Mouse (Mus musculus): Measurements from ENCODE around the gene Gm5426. TPM values are rescaled to one million over a fixed set of nuclear protein-coding genes. Genes with fewer than 3 reads are reported as not detected.
"Not testable (repeated sequence)": the region's sequence is repeated elsewhere in the genome, so short reads cannot be mapped to it uniquely, and the experiment has no call there.

Gm5426 gene
- polyA plus RNA-seq, 1 experiment from 2014 or later = not detected

- H3K4me1 ChIP-seq = no peaks in the 10 kb centered on the region
- H3K4me3 ChIP-seq (replicated peaks) = no peak overlapping the region
Observed at GRCm38 (mm10) chr10:96115325-96115724, 21.1 kb upstream of the Gm5426 start.

DNA sequence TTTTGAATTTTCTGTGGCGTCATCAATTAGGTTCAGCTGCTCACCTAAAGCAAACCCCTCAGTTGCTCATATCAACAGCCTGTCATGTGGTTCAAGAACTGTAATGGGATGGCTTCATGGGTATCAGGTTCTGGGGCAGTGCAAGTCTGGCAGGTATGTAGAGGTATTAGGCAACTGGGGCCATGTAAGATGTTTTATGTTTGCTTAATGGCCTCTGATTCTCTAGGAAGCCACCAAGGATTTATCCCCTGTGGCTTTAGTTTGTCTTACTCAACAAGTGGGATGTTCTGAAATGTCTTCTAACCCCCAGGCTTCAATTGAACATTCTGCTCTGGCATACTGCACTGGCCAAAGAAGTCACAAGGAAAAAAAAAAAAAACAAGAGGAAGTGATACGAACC, 15.6 kb upstream of the Gm5426 start:
- 83% methylated on average over 2 of the region's 2 CpGs for WGBS
- no peak overlapping the region for H3K4me3 ChIP-seq (replicated peaks)
- ATAC-seq (ENCODE audit: insufficient read depth, low FRiP score, low read depth) = no peak

More at GRCm38 (mm10) chr10:96115325-96115724, 21.1 kb upstream of the Gm5426 start:
- no peak overlapping the region for H3K4me2 ChIP-seq
- H3K36me3 ChIP-seq = no peaks in the 10 kb centered on the region
- no peak for ATAC-seq (ENCODE audit: insufficient read depth, low FRiP score, low read depth)
- H3K27ac ChIP-seq = no peak overlapping the region
- H3K9me3 ChIP-seq = no peaks in the 10 kb centered on the region
- H3K27me3 ChIP-seq (replicated peaks) = no peaks in the 10 kb centered on the region
- 58% methylated on average over 3 of the region's 3 CpGs for WGBS
- no peak overlapping the region for H3K9ac ChIP-seq

DNA sequence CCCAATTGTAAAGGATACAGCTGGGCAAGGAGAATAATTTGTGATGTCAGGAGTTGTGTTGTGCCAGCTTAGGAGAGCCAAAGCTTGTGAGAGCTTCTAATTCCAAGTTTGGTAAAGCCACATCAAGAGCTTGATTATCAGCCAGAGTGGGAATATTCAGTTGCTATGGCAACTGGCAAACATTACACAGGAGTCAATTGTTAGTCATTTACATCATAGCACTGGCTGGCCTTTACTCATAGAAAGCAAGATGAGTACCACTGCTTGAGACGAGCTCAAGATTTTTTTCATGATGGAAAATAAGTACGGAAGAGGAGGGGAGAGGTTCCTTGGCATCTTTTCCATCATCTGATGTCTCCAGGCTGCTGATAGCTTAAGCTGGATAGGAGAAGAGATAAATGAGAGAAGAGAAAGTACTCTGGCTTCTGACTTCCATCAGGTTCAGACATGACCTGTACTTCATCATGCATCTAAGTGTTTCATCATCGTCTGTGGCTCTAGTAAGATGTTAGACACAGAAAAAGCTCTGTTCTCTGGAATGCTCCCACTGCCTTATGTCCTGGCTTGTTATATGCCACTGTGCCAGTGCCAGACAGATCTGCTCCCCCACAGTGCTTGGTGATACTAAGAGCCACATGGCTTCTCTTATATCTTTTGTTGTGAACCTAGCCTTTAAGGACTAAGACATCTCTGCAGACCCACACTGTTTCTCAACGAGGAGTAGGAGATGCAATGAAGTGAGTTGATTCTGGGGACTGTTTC, 15.0 kb upstream of the Gm5426 start:
- Histone ChIP-seq H3K9me3 (no peaks in the 10 kb centered on the region), H3K9ac (no peak overlapping the region), H3K36me3 (no peaks in the 10 kb centered on the region), H3K4me3 (replicated peaks) (no peak overlapping the region), H3K4me1 (no peaks in the 10 kb centered on the region), H3K4me2 (no peak overlapping the region), H3K27me3 (replicated peaks) (no peaks in the 10 kb centered on the region), H3K27ac (no peak overlapping the region)
- WGBS = 56% methylated on average over 4 of the region's 4 CpGs
- ATAC-seq (ENCODE audit: insufficient read depth, low FRiP score, low read depth) = no peak

More for the DNA sequence above, 15.6 kb upstream of the Gm5426 start:
- Histone ChIP-seq H3K27ac (no peak overlapping the region), H3K9me3 (no peaks in the 10 kb centered on the region), H3K9ac (no peak overlapping the region), H3K36me3 (no peaks in the 10 kb centered on the region), H3K27me3 (replicated peaks) (no peaks in the 10 kb centered on the region), H3K4me1 (no peaks in the 10 kb centered on the region), H3K4me2 (no peak overlapping the region)

GRCm38 (mm10) chr10:96123885-96124284, 12.5 kb upstream of the Gm5426 start:
- Histone ChIP-seq H3K9me3 (no peaks in the 10 kb centered on the region), H3K36me3 (no peaks in the 10 kb centered on the region), H3K27ac (no peak overlapping the region), H3K9ac (no peak overlapping the region), H3K4me3 (replicated peaks) (no peak overlapping the region), H3K4me1 (no peaks in the 10 kb centered on the region), H3K4me2 (no peak overlapping the region), H3K27me3 (replicated peaks) (no peaks in the 10 kb centered on the region)
- no peak for ATAC-seq (ENCODE audit: insufficient read depth, low FRiP score, low read depth)
- WGBS = 83% methylated on average over 5 of the region's 5 CpGs

GRCm38 (mm10) chr10:96124290-96124689, 12.1 kb upstream of the Gm5426 start:
- Histone ChIP-seq H3K9ac (no peak overlapping the region), H3K9me3 (no peaks in the 10 kb centered on the region), H3K4me3 (replicated peaks) (no peak overlapping the region), H3K27ac (no peak overlapping the region), H3K4me1 (no peaks in the 10 kb centered on the region), H3K4me2 (no peak overlapping the region), H3K27me3 (replicated peaks) (no peaks in the 10 kb centered on the region), H3K36me3 (no peaks in the 10 kb centered on the region)
- WGBS = 84% methylated on average over 1 of the region's 1 CpGs
- no peak for ATAC-seq (ENCODE audit: insufficient read depth, low FRiP score, low read depth)

DNA sequence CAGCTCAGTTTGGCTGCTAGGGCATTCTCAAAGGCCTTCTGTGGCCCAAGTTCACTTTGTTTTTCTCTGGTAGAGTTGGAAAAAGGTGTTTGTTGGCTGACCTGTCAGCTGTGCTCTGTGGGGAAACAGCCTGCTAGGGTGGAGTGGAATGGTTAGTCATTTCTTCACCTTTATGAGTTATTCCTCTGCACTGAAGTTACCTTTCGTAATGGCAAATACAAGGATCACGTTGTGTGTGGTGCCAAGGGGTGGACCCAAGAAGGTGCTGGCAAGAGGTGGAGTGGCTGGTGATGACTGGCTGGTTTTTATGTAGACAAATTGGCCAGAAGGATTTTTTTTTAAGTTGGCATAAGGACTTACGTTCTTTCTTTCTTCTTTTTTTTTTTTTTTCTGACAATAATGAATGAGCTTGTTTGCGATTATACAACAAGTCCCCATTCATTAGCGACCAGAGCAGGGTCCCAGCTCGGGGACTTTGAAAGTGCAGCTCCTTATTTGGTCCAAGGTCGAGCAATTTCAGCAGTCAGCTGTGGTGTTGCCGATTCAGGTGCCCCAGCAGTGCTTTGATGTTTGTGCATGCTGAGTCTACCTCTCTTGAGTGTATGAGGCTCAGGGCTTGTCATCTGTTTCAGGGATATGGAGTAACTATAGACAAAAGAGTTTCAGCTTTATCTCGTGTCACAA, 10.5 kb upstream of the Gm5426 start:
- H3K9me3 ChIP-seq = no peaks in the 10 kb centered on the region
- H3K4me2 ChIP-seq = no peak overlapping the region
- ATAC-seq (ENCODE audit: insufficient read depth, low FRiP score, low read depth) = no peak
- no peak overlapping the region for H3K4me3 ChIP-seq (replicated peaks)
- no peaks in the 10 kb centered on the region for H3K4me1 ChIP-seq
- H3K36me3 ChIP-seq = no peaks in the 10 kb centered on the region
- H3K27ac ChIP-seq = no peak overlapping the region
- no peaks in the 10 kb centered on the region for H3K27me3 ChIP-seq (replicated peaks)
- no peak overlapping the region for H3K9ac ChIP-seq
- 60% methylated on average over 9 of the region's 9 CpGs for WGBS

- no peaks in the 10 kb centered on the region for H3K36me3 ChIP-seq
- 71% methylated on average over 2 of the region's 2 CpGs for WGBS
- H3K4me2 ChIP-seq = no peak overlapping the region
- H3K9me3 ChIP-seq = no peaks in the 10 kb centered on the region
- no peak overlapping the region for H3K27ac ChIP-seq
- no peak overlapping the region for H3K4me3 ChIP-seq (replicated peaks)
- no peaks in the 10 kb centered on the region for H3K27me3 ChIP-seq (replicated peaks)
- H3K4me1 ChIP-seq = no peaks in the 10 kb centered on the region
- no peak overlapping the region for H3K9ac ChIP-seq
- ATAC-seq (ENCODE audit: insufficient read depth, low FRiP score, low read depth) = no peak
Observed at GRCm38 (mm10) chr10:96129213-96129612, 7.2 kb upstream of the Gm5426 start.

- Histone ChIP-seq H3K4me2 (no peak overlapping the region), H3K36me3 (no peaks in the 10 kb centered on the region), H3K9me3 (no peaks in the 10 kb centered on the region), H3K27me3 (replicated peaks) (no peaks in the 10 kb centered on the region), H3K4me1 (no peaks in the 10 kb centered on the region), H3K4me3 (replicated peaks) (no peak overlapping the region), H3K27ac (no peak overlapping the region), H3K9ac (no peak overlapping the region)
- 79% methylated on average over 3 of the region's 3 CpGs for WGBS
- no peak for ATAC-seq (ENCODE audit: insufficient read depth, low FRiP score, low read depth)
Observed at GRCm38 (mm10) chr10:96130406-96130805, 6.0 kb upstream of the Gm5426 start.

DNA sequence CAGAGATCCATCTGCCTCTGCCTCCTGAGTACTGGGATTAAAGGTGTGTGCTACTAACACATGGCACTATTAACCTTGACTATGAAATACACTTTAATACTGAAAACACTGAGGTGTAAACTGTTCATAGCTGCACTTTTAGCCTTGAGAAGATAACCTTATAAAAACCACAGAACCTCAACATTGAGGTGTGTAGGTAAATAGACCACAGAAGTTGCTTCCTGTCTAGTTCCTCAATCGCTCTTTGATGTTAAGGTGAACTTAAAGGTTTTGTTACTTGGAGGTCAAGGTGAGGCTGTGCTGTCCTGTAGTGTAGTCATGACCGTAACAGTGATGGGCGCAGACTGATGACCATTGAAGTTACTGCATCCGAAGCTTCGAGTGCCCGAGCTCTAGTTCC, 5.3 kb upstream of the Gm5426 start:
- H3K4me3 ChIP-seq (replicated peaks) = no peak overlapping the region
- H3K4me1 ChIP-seq = no peaks in the 10 kb centered on the region
- no peak overlapping the region for H3K27ac ChIP-seq
- H3K36me3 ChIP-seq = no peaks in the 10 kb centered on the region
- H3K9me3 ChIP-seq = no peaks in the 10 kb centered on the region
- 92% methylated on average over 6 of the region's 6 CpGs for WGBS
- H3K4me2 ChIP-seq = no peak overlapping the region
- H3K9ac ChIP-seq = no peak overlapping the region
- ATAC-seq (ENCODE audit: insufficient read depth, low FRiP score, low read depth) = no peak
- H3K27me3 ChIP-seq (replicated peaks) = no peaks in the 10 kb centered on the region

- Histone ChIP-seq H3K9ac (no peak overlapping the region), H3K36me3 (no peaks in the 10 kb centered on the region), H3K9me3 (no peaks in the 10 kb centered on the region), H3K4me3 (replicated peaks) (no peak overlapping the region), H3K27me3 (replicated peaks) (no peaks in the 10 kb centered on the region), H3K27ac (no peak overlapping the region), H3K4me1 (no peaks in the 10 kb centered on the region), H3K4me2 (no peak overlapping the region)
- ATAC-seq (ENCODE audit: insufficient read depth, low FRiP score, low read depth) = no peak; the same call in 1 of the 2 replicates
- 26% methylated on average over 6 of the region's 6 CpGs for WGBS
Observed at GRCm38 (mm10) chr10:96132161-96132560, 4.2 kb upstream of the Gm5426 start.

DNA sequence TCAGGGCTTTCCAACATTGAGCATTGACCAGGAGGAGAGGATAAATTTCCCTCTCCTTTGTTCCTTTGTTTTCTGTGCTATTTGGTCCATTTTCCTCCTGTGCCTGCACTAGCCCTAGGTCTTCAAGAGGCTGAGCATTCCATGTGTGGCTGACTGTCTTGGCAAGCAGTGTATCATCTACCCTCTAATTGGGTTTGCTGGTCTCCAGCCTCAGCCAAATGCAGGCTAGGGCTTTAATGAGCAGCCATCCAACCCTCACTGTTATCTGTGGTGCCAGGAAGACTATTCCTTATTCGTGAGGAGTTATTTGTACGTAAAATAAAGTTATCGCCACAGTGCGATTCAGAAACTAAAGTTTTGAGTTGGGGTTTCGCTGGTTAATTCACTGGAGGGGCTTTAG, 2.2 kb downstream of the Gm5426 start:
- Histone ChIP-seq H3K4me3 (replicated peaks) (no peak overlapping the region), H3K36me3 (no peaks in the 10 kb centered on the region), H3K9me3 (no peaks in the 10 kb centered on the region), H3K4me1 (no peaks in the 10 kb centered on the region), H3K9ac (no peak overlapping the region), H3K27me3 (replicated peaks) (no peaks in the 10 kb centered on the region), H3K27ac (no peak overlapping the region), H3K4me2 (no peak overlapping the region)
- ATAC-seq (ENCODE audit: insufficient read depth, low FRiP score, low read depth) = no peak
- WGBS = 91% methylated on average over 5 of the region's 5 CpGs

GRCm38 (mm10) chr10:96139274-96139673, 2.9 kb downstream of the Gm5426 start:
- H3K9me3 ChIP-seq; H3K36me3 ChIP-seq; H3K4me3 ChIP-seq (replicated peaks); H3K9ac ChIP-seq; H3K4me1 ChIP-seq; H3K27ac ChIP-seq; ATAC-seq (ENCODE audit: insufficient read depth, low FRiP score, low read depth); H3K4me2 ChIP-seq; H3K27me3 ChIP-seq (replicated peaks): not testable (repeated sequence)
- 78% methylated on average over 4 of the region's 4 CpGs for WGBS

Measured in stomach, embryonic 15.5 days (tissue).